Mouse (Mus musculus) bone marrow, adult 2 months (tissue): ENCODE measurements around the gene Nek9.

Experiments used
- CTCF ChIP-seq: fragments of 200-500 bp; IDR thresholded peaks from 2 replicates; pipeline ENCODE4 v1.5.1; 2011; ENCODE audit warnings: low read length, control low read depth; ENCODE audit not compliant: control insufficient read depth, insufficient read depth
- POLR2A ChIP-seq: fragments of 200-500 bp; IDR thresholded peaks from 2 replicates; pipeline ENCODE4 v1.6.1; 2011; ENCODE audit warnings: low read depth, mild to moderate bottlenecking, control low read depth, low read length, borderline replicate concordance; ENCODE audit not compliant: control insufficient read depth

GRCm38 (mm10) chr12:85273508-85273907 is 65.7 kb downstream of the Nek9 start:
- TF ChIP-seq CTCF (no peak), POLR2A (no peak)
